In the genomic region with DNA sequence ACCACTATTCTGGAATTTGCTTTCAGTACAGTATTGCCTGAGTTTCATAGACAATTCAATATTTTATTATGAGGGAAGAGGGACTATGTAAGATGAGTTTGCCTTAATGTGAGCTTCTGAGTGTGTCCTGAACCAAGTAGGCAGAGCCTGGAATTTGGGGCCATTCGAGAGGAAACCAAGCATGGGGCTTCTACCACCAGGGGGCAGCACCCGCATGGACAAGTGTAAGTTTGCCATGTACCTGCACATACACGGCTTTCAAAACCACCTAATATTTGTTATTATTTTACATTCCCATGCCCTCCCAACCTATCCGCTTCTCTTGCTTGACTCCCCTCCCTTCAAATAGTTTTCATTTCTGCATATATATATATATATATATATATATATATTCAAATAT, we compare ENCODE assay signal across 9 mouse cellular contexts. TPM values are rescaled to one million over a fixed set of nuclear protein-coding genes. Genes with fewer than 3 reads are reported as not detected.
DNase-seq lines count a peak whose midpoint lies in the region; ATAC-seq and TF ChIP-seq lines count a peak whose summit lies in the region.
"Had no signal": no experiment of that assay in that cellular context is flagged by ENCODE, and none has a peak within 500 bp of the region (broad histone marks: within the 10 kb centered on the region; RNA-seq: fewer than 3 reads in every experiment).

No protein-coding gene starts in this region.

- peak; percentile 58 for ATAC-seq in hindbrain, embryonic 11.5 days (ENCODE audit: low FRiP score)
- no peak for ATAC-seq in hindbrain, embryonic 13.5 days (ENCODE audit: low FRiP score)
- ATAC-seq in kidney, postnatal 0 days (replicated peaks; ENCODE audit: low FRiP score, low read depth), result 0 out of 2 replicates have a peak, but pooled peaks have one; percentile 23
- ATAC-seq in liver, embryonic 11.5 days (replicated peaks; ENCODE audit: low FRiP score), result 0 out of 2 replicates have a peak, but pooled peaks have one; percentile 26

- no peaks in the 10 kb centered on the region for H3K36me3 ChIP-seq in hindbrain, embryonic 11.5 days (ENCODE audit: control insufficient read depth, insufficient read depth, low read length)
- H3K36me3 ChIP-seq in hindbrain, embryonic 13.5 days, result no peaks in the 10 kb centered on the region
- no peaks in the 10 kb centered on the region for H3K36me3 ChIP-seq in kidney, postnatal 0 days (ENCODE audit: insufficient read depth, low read length)
- H3K36me3 ChIP-seq in liver, embryonic 11.5 days (ENCODE audit: control insufficient read depth, insufficient read depth, low read length), result no peaks in the 10 kb centered on the region

- peak; percentile 86 for TF ChIP-seq CTCF in cerebellum, adult 2 months (IDR thresholded peaks at IDR 0.05; ENCODE audit: borderline replicate concordance, insufficient read depth, low read depth, low read length)
- peak; percentile 86 for TF ChIP-seq CTCF in kidney, postnatal 0 days (IDR thresholded peaks at IDR 0.05; ENCODE audit: low read depth)

- no peaks in the 10 kb centered on the region for H3K27me3 ChIP-seq in hindbrain, embryonic 11.5 days (ENCODE audit: control insufficient read depth, insufficient read depth, low read length)
- H3K27me3 ChIP-seq in hindbrain, embryonic 13.5 days, result 0 out of 2 replicates have a peak, but pooled peaks cover 3% of the 10 kb centered on the region
- H3K27me3 ChIP-seq in cerebellum, adult 2 months (ENCODE audit: control insufficient read depth, insufficient read depth, low read length), result no peaks in the 10 kb centered on the region
- no peaks in the 10 kb centered on the region for H3K27me3 ChIP-seq in kidney, postnatal 0 days (ENCODE audit: insufficient read depth, low read length)
- no peaks in the 10 kb centered on the region for H3K27me3 ChIP-seq in liver, embryonic 11.5 days (replicated peaks; ENCODE audit: control insufficient read depth, insufficient read depth, low read length)

- TF ChIP-seq POLR2A in cerebellum, adult 2 months (IDR thresholded peaks at IDR 0.05; ENCODE audit: borderline replicate concordance, insufficient read depth, low read length), result no peak

- DNase-seq in hindbrain, embryonic 11.5 days (ENCODE audit: low spot score), result peak; percentile 87
- DNase-seq in cerebellum, adult 2 months, result peak; percentile 70 to 85
- DNase-seq in frontal cortex, postnatal 25 days (ENCODE audit: low spot score in 2 of 2), result peak; percentile 77 to 79
- peak; percentile 70 for DNase-seq in kidney, postnatal 0 days (ENCODE audit: low spot score)
- DNase-seq in liver, embryonic 11.5 days (ENCODE audit: low spot score), result peak; percentile 61
- DNase-seq in ovary, postnatal 10 days (ENCODE audit: low spot score), result peak; percentile 75
- peak; percentile 42 to 50 for DNase-seq in thymus, adult 18-20 months

- H3K9ac ChIP-seq in hindbrain, embryonic 11.5 days (ENCODE audit: low read depth, low read length), result no peak overlapping the region
- H3K9ac ChIP-seq in hindbrain, embryonic 13.5 days, result no peak overlapping the region
- H3K9ac ChIP-seq in kidney, postnatal 0 days (ENCODE audit: low read depth, low read length), result no peak overlapping the region
- no peak overlapping the region for H3K9ac ChIP-seq in liver, embryonic 11.5 days (ENCODE audit: low read depth, low read length)

- H3K4me2 ChIP-seq in hindbrain, embryonic 11.5 days (replicated peaks; ENCODE audit: low read depth, low read length), result no peak overlapping the region
- H3K4me2 ChIP-seq in hindbrain, embryonic 13.5 days, result no peak overlapping the region
- no peak overlapping the region for H3K4me2 ChIP-seq in kidney, postnatal 0 days (ENCODE audit: low read length)
- H3K4me2 ChIP-seq in liver, embryonic 11.5 days, result no peak overlapping the region

- no peaks in the 10 kb centered on the region for H3K9me3 ChIP-seq in hindbrain, embryonic 11.5 days (ENCODE audit: control insufficient read depth, low read length)
- no peaks in the 10 kb centered on the region for H3K9me3 ChIP-seq in hindbrain, embryonic 13.5 days
- H3K9me3 ChIP-seq in kidney, postnatal 0 days (replicated peaks; ENCODE audit: low read length), result no peaks in the 10 kb centered on the region
- no peaks in the 10 kb centered on the region for H3K9me3 ChIP-seq in liver, embryonic 11.5 days (ENCODE audit: control insufficient read depth, low read length)

- no peaks in the 10 kb centered on the region for H3K4me1 ChIP-seq in hindbrain, embryonic 11.5 days (replicated peaks; ENCODE audit: control insufficient read depth, insufficient read depth, low read length)
- no peaks in the 10 kb centered on the region for H3K4me1 ChIP-seq in hindbrain, embryonic 13.5 days (replicated peaks)
- H3K4me1 ChIP-seq in cerebellum, adult 2 months (ENCODE audit: control insufficient read depth, insufficient read depth, low read length), result no peaks in the 10 kb centered on the region
- H3K4me1 ChIP-seq in kidney, postnatal 0 days (replicated peaks; ENCODE audit: insufficient read depth, low read length), result no peaks in the 10 kb centered on the region
- H3K4me1 ChIP-seq in liver, embryonic 11.5 days (replicated peaks; ENCODE audit: control insufficient read depth, insufficient read depth, low read length), result no peaks in the 10 kb centered on the region; the same call in 1 of the 2 replicates

- 9% methylated on average over 4 of the region's 4 CpGs for WGBS in hindbrain, embryonic 11.5 days
- 5% methylated on average over 4 of the region's 4 CpGs for WGBS in hindbrain, embryonic 13.5 days
- 6% methylated on average over 4 of the region's 4 CpGs for WGBS in cerebellum, adult 2 months
- 5% methylated on average over 4 of the region's 4 CpGs for WGBS in kidney, postnatal 0 days
- WGBS in liver, embryonic 11.5 days, result 7% methylated on average over 4 of the region's 4 CpGs

- H3K4me3 ChIP-seq in hindbrain, embryonic 11.5 days (ENCODE audit: low read depth, low read length), result no peak overlapping the region
- no peak overlapping the region for H3K4me3 ChIP-seq in hindbrain, embryonic 13.5 days
- H3K4me3 ChIP-seq in cerebellum, adult 2 months (replicated peaks; ENCODE audit: insufficient read depth, low read depth, low read length), result no peak overlapping the region
- no peak overlapping the region for H3K4me3 ChIP-seq in kidney, postnatal 0 days (replicated peaks; ENCODE audit: low read depth, low read length)
- no peak overlapping the region for H3K4me3 ChIP-seq in liver, embryonic 11.5 days (ENCODE audit: low read depth, low read length)
- H3K4me3 ChIP-seq: myocyte had no signal

- H3K27ac ChIP-seq in hindbrain, embryonic 11.5 days (ENCODE audit: low read depth, low read length), result no peak overlapping the region
- H3K27ac ChIP-seq in hindbrain, embryonic 13.5 days, result no peak overlapping the region
- H3K27ac ChIP-seq in cerebellum, adult 2 months (ENCODE audit: insufficient read depth, low read length), result no peak overlapping the region
- H3K27ac ChIP-seq in kidney, postnatal 0 days, result no peak overlapping the region
- no peak overlapping the region for H3K27ac ChIP-seq in liver, embryonic 11.5 days (ENCODE audit: low read depth, low read length)

RNA-seq across cellular contexts. Expression of a gene that starts 4.8 kb away (rescaled TPM):
- polyA plus RNA-seq in hindbrain, embryonic 11.5 days (2014; fragmentation: Nextera tagmentation; extraction: Ambion mirVana), result not detected in 2 replicates
- polyA plus RNA-seq in hindbrain, embryonic 13.5 days (2015; fragmentation: Nextera tagmentation; extraction: Ambion mirVana), result not detected in 2 replicates
- polyA plus RNA-seq in cerebellum, adult 2 months (2012; rRNA removed), result 0.10 TPM in 1 of 2 replicates, not detected in the other
- polyA plus RNA-seq in kidney, postnatal 0 days (2015; fragmentation: Nextera tagmentation; extraction: Ambion mirVana), result 0.05 and 0.24 TPM in 2 replicates
- polyA plus RNA-seq in liver, embryonic 11.5 days (2014; fragmentation: Nextera tagmentation; extraction: Ambion mirVana), result 0.32 and 0.40 TPM in 2 replicates
- polyA plus RNA-seq: myocyte had no signal

RNA-seq across cellular contexts. Expression of a gene that starts 34.7 kb away (rescaled TPM):
- polyA plus RNA-seq in hindbrain, embryonic 11.5 days (2014; fragmentation: Nextera tagmentation; extraction: Ambion mirVana), result 9.2 and 10.9 TPM in 2 replicates
- polyA plus RNA-seq in hindbrain, embryonic 13.5 days (2015; fragmentation: Nextera tagmentation; extraction: Ambion mirVana), result 10.0 and 12.0 TPM in 2 replicates
- 31.2 and 34.0 TPM in 2 replicates for polyA plus RNA-seq in cerebellum, adult 2 months (2012; rRNA removed)
- polyA plus RNA-seq in kidney, postnatal 0 days (2015; fragmentation: Nextera tagmentation; extraction: Ambion mirVana), result 9.6 and 10.6 TPM in 2 replicates
- 5.2 and 6.4 TPM in 2 replicates for polyA plus RNA-seq in liver, embryonic 11.5 days (2014; fragmentation: Nextera tagmentation; extraction: Ambion mirVana)
